Mouse (Mus musculus) R1 (cell line): ENCODE measurements at regions not wholly inside any gene's neighbourhood (a gene's known extent, or its start where the extent isn't known, plus 50 kb on each side); places are given as distances from the start of the nearest gene placed in this dataset.

Experiments
- DNase-seq: peaks from one replicate; pipeline ENCODE4 v3.0.0-alpha.2; 2018; ENCODE audit warnings: low read depth, low spot score

DNA sequence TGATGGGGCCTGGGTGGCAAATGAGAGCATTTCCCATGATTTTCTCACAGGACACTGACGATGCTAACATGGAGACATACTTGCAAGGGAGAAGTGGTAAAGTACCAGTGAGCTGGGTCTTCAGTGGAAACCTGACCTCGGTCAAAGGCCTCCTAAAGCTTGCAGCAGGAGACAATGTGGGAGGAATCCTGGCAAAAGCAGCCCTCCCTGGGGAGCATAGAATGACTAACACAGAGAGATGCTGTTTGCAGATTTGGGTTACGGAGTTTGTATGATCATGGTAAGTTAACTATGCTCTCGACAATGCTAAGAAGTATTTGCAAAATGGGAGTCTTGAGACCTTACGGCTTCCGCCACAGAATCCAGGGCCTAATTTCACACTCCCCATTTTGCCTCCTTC, 208.9 kb downstream of the Tle3 start:
- DNase-seq: no peak

DNA sequence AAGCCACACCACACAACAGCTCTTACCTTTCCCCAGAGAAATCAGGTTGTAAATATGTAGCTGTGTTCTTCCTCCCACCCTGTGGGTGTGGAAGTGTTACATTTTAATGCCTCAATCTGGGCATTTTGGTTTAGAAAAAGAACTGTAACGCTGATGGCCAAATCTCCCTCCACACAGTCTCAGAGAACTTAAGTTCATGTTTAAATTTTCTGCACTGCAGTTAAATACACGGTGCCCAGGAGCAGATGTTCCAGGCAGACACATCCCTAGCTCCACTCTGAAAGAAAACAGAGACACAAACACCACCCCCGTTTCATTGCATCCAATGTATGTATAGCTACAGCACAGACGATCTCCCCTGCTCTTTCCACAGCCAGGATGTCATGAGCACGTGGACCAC, 206.1 kb downstream of the Tle3 start:
- no peak for DNase-seq

DNA sequence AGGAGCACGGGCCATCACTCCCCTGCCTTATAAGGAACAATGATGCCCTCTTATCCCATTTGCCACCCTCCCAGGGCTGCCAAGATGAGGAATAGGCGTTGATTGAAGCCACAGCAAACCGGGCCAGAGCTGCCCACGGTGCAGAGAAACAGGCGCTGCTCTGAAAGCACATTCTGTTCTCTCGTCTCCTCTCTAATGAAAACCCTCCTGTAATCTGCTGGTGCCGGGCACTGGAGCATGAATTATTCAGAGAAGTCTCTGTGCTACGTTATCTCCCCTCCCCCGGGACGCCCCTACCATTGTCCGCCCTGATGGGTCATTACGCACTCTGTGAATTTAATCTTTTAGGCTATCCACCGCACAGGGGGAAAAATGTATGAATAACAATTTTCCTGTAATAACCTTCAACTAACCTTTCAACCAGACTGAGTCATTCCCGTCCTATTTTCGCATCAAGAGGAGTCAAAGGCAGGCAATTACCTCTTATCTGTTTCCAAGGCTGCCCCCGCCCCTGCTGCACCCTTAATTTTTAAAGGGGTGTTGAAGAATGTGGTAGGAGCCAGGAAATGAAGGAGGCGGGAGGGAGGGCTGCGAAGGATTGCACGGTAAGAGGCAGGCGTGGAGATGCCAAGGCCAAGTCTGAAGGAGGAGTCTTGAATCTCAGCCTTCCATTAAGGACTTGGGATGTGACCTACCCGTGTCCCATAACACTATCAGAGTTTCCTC, 201.6 kb downstream of the Tle3 start:
- peak; percentile 69 for DNase-seq

DNA sequence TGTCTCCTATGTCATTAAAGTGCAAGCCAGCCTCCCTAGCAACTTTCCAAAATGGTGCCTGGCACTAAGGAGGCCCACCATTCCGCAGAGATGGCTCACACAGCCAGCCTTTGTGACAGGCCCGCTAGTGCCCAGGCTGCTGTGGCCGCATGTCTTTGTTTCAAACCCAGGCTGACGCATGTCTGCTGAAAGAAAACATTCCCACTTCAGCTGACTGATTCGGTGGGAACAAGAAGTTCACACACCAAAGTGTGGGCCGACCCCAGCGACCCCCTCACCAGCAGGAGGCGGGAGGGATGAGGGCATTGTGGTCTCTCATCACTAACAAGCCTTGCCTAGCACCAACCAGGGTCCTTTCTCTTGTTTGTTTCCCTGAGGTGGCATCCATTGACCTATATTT, 190.9 kb downstream of the Tle3 start:
- DNase-seq: no peak

DNA sequence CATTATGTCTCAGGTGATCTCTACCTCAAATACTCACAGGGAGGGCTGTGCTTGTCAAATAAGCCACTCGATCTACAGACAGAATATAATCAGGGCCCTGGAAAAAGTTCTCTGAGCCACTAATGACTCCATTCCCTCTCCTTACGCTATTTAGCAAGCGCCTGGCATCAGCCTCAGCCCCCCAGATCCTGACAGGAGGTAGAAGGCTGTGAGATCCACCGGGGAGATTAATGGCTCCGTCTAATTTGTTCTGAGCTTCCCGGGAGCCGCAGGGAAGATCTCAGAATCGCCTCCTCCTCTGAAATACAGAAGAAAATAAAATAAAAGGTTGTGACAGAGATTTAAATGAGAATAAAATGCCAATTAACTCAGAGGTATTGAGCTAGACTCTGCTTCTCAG, 189.4 kb downstream of the Tle3 start:
- no peak for DNase-seq

DNA sequence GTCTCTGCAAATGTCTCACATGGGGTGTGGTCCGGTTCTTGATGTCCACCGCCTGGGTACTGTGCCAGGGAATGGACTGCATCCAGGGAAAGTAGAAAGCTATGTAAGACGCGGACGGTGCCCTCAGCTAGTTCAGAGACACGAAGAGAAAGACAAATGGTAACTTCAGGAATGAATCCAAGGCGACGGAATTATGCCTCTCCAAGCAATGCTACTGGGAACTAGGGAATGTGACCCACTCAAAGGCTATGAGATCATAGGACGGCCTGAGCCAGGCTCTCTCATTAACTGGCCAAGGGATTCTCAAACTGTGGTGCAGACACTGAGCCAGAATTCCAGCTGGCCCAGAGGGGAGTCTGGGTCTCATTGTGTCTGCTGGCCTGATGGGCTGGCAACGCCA, 186.5 kb downstream of the Tle3 start:
- no peak for DNase-seq

DNA sequence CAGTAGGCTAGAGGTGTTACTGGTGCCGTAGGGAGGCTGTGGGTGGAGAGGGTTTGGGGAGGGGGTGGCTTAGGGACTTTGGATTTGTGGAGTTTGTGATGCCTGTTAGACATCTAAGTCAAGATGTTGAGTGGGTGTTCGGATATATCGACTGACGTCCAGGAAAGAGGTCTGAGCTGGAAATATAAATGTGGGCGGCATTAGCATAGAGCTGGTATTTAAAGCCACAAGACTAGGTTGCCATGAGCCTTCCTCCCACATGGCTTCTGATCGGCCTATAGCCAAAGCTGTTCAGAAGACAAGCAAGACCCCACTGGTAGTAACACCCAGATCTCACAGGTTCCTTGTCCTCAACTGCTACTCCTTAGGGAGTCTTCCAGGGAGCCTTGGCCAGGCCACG, 184.9 kb downstream of the Tle3 start:
- no peak for DNase-seq

DNA sequence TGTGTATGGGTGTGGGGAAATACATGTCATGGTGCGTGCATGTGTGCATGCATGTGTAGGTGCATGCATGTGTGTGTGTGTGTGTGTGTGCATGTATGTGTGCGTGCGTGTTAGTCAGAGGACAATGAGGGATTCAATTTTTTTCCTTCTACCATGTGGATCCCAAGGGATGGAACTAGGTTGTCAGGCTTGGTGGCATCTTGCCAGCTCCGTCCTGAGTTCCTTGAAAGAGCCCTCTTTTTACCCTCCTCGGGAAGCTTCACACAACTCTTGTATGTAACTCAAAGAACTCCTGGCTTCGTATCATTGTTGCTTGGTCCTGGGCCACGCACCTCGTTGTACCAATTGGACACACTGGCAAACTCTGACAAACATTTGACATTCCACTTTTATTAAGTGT, 183.0 kb downstream of the Tle3 start:
- no peak for DNase-seq

DNA sequence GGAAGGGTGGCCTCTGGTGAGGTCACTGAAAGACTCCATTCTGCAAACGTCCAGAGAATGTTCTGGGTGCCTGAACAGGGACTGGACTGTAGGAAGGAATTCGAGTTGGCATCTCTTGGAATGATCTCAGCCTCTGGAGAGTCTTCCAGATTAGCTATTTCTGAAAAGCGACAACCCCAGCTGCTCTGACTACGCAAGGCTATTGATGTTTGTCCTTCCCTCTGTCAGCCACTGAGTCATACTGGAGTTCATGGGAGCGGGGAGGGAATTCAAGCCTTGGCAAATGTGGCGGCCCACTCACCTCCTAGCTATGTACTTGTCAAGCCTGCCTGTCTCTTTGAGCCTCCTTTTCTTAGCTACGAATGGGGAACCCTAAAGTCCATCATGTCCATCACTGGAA, 182.4 kb downstream of the Tle3 start:
- no peak for DNase-seq

DNA sequence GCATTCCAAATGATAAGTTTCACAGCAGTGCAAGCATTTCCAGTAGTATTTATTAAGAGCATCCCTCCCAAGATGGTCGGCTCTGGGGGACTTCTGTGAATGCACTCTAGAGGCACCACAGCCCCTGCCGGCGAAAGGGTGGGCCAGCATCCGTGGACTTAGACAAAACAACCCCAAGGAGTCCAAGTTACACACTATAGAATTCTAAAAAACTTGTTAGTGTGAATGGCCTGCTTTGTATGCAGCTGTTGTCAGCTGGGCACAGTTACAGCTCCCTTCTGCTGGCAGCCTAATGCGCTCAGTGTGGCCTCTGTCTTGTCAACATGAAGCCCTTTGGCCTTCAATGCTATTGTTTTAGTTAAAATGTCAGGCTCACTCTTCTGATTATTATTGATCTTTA, 181.5 kb downstream of the Tle3 start:
- no peak for DNase-seq

DNA sequence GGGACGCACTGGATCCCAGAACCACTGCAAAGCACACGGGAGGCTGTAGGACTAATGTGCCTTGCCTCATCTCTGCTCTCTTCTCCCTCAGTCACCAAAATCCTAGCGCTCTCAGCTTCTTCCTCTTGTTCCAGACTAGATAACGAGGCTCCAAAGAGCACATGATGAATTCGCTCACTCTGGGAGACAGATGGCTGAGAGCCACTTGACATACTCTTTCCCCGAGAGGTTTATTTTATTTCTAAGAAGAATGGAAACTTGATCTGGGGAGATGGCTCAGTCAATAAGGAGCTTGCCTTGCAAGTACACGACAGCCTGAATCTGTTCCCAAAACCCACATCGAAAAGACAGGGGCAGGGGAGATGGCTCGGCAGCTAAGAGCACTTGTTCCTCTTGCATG, 179.2 kb downstream of the Tle3 start:
- DNase-seq: no peak

DNA sequence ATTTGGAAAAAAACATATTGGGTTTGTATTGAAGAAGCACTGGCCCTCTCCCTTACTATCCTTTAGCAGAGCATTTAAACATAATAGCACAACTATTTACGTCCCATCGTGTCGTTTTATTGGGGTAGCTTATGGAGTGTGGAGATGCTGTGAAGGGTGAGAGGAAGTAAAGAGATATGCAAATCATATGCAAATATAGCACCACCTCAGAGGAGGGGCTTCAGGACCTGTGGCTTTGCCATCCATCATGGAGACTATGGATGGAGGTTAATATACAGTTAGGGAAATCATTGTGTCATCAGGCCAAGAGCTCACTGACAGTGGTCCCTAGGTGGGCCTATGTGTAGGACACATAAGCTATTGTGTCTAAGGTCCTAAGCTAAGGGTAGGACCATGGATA, 178.2 kb downstream of the Tle3 start:
- no peak for DNase-seq

DNA sequence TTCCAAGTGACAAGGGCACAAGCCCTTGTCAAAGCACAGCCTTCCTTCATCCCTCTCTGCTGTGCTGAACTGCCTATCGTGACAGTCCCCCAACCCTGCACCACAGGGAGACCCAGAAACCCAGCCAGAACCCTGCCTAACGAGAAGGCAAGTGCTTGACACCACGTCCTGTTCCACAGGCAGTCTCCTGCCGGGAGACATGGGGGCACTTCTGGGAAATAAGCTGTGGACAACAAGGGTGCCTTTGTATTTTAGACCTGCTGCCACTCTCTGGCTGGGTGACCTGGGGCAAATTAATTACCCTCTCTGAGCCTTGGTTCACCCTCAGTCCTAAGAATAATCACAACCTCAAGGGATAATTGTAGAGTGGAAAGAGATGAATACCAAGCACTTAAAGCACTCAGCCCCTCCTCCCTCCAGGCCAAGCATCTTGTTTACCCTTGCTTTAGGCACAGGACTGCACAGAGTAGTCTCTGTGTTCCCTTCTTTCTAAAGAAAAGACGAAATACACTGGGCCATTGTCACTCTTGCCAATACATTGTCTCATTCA, 177.6 kb downstream of the Tle3 start:
- no peak for DNase-seq

DNA sequence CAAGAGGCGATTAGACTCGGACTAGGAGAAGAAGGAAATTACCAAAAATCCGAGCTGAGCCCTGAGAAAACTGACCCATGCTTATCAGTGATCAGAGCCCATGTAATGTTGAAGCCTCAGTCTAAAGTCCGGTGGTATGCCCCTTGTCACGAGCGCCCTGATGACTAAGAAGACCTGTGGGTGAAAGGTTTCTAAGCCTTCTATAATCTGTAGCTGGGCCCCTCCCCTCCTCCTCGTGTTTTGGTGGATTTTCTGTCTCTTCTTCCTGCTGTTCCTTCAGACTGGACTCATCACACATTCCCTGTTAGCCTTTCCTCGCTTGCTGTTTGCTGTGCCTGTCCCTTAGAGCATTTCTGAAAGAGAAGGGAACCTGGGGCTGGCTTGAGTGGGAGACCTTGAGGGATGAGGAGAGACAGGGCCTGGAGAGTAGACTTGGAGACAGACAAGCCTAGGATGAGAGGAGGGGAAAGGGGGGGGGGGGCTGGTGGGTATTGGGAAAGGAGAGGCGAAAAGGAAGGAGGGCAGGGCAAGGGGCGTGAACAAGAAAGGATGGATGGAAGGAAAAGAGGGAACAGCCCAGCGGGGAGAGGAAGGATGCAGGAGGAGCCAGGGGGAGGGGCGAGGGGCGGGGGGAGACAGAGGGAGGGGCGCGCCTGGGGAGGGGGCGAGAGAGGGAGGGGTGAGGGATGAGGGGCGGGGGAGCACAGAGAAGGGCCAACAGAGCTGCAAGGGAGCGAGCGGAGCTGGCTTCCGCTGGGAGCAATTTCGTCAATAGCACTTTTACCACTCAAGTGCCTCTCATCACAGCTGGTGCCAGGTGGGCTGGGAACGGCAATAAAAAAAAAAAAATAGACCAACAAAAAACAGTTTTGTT, 165.4 kb downstream of the Tle3 start:
- peak; percentile 37 for DNase-seq

DNA sequence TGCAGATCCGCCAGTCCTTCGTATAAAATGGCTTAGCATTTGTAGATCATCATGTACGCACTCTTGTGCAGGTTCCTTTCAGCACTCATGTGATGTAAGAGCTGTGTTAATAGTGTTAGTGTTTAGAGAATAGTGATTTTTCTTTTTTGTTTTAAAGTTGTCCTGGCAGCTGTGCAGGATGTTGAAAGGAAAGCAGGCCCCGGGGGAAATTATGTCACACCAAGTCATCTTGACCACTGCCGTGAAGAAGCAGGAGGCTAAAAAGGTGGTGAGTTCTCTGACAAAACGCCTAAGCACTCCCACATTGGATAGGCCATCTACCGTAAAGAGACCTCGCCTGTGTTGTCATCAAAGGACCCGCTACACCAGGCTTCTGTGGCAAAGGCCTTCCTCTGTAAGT, 161.1 kb downstream of the Tle3 start:
- no peak for DNase-seq

DNA sequence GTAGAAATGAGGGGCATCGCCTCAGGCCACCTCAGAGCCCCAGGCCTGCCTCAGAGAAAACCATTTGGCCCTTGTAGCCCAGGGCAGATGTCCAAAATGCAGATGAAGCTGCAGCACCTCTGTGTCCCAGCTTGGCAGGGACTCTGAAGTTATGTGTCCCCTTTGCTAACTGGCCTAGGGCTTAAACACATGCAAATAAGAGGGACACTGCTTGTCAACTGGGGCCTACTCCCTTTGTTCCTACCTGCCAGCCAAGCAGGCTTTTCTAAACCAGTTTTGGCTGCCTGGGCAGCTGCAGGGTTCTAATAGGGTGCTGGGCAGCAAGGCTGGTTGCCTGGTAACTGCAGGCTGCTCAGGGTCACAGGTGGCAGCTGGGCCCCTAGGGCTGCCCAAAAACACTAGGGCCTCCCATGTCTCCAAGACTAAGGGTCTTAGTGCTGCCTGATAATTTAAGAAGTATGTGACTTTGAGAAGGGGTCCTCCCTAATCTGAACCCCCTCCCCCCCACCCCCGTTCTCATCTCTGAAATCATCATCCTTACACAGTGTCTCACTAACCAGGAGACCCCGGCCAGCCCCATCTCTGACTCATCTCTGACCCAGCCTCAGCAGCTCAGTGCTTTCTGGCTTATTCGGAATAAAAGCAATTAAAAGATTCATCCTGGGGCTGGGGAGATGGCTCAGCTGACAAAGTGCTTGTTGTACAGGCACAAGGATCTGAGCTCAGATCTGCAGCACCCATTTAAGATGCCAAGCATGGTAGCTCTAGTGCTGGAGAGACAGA, 158.3 kb downstream of the Tle3 start:
- DNase-seq: no peak

DNA sequence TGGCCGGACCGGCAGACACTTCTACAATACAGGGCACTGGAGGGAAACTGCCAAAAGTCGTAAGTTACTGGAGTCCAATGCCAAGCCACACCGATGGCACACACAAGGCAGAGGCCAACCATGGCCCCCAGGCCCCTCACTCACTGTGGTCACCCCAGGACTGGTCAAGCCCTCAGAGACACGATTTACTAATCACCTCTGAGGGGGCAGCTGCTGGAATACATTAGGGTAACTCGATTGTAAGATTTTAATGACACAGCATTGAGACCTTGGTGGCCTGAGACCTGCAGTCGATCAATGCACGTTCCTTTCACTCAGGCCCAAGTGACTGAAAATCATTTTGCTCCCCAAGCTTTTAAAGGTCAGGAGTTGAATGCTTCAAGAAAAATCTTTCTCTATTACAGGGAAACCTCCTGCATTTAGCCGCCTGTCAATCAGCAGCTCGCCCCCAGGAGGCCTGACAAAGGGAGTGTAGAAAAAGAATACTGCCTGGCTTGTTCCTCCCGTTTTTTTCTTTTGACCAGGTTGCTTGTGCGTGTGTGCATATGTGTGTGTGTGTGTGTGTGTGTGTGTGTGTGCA, 156.2 kb downstream of the Tle3 start:
- no peak for DNase-seq

DNA sequence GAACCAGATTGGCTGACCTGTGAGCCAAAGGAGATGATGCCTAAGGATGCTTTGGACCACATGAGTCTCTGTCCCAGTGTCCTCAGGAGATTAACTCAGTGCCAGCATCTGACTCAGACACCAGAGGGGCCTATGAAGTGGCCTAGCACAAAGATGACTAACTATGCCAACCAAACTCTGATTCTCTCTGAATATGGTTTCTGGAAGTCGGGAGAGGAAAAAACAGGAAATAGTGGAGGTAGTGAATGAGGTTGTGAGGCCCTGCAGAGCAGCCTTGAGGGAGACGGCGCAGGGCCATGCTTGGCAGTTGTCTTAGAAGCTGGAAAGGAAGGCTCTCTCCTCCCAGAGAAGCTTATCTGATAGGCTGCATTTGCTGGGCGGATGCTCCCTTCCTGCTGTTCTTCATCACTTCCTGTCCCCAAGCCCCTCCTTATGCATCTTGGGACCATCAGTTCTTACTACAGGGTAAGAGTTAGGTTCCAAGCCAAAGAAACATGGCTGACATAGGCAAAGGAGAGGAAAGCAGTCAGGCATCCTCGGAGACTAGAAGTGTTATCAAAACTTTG, 155.4 kb downstream of the Tle3 start:
- DNase-seq: no peak

DNA sequence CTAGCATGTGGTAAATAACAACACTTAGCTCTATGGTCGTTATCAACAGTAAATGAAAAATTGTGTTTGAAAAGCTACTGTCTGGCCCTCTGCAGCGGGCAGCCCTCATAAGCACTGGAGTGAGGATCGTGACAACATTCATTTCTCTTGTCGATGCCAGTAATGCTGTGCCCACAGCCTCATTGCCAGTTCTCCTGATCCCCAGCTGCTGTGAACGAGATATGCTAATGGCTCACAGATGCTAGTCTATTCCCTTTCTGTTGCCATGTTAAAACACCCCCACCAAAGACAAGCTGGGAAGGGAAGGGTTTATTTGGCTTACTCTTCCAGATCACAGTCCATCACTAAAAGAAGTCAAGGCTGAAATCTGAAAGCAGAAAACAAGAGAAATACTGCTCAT, 148.0 kb downstream of the Tle3 start:
- no peak for DNase-seq

DNA sequence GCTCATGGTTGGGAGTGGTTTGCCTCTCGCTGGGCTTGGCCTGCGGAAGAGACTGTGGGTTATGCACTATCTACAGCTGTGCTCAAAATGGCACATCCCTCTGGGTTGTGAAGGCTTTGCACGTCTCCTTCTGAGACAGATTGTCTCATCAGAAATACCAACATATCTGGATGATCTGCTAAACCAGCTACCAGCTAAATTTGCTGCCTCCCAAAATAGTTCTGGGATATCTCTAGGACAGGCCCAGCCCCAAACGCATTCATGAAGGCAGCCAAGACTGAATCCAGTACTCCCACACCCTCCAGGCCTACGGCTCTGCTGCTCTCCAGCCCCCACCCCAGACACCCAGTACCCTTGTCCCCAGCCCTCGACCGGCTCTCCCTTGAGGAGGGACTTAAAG, 145.7 kb downstream of the Tle3 start:
- DNase-seq: no peak

DNA sequence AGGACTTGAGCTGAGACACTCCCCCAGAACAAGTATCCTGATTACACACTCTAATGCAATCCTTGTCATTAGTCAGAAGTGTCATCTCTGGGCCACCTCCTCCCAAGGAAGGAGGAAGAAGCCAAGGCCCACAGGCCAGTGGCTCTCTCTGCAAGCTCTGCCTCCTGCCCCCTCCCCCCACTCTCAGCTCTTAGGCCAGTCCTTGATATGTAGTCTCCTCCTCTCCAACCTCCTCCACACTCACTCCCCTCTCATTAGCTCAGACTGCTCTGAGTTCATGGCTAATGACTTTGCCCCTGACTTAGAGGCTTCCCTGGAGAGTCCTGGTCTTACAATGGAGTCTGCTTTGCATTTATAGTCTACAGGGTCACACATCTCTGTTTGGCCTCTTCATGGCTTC, 139.3 kb downstream of the Tle3 start:
- DNase-seq: no peak
